Mouse (Mus musculus) lung, embryonic 14.5 days (tissue): ENCODE results near the gene Lpxn. TPM values are rescaled to one million over a fixed set of nuclear protein-coding genes. Genes with fewer than 3 reads are reported as not detected.

Experiments used
- ATAC-seq: fragments of 200-750 bp; cut with Nextera tagmentation; 2 replicates; pipeline ENCODE4 v1.8.0; 2017; ENCODE audit warnings: mild to moderate bottlenecking, moderate TSS enrichment, moderate library complexity; ENCODE audit not compliant: insufficient read depth
- DNase-seq: peaks from one replicate; pipeline ENCODE4 v3.0.0-alpha.2; 2015
- H3K27ac ChIP-seq: fragments of 300-500 bp; sonication (generic); 2 replicates; pipeline ENCODE4 v1.5.1; 2014; ENCODE audit warnings: low read depth, mild to moderate bottlenecking, moderate library complexity
- H3K27me3 ChIP-seq: fragments of 300-500 bp; sonication (generic); 2 replicates; pipeline ENCODE4 v1.6.1; 2014; ENCODE audit warnings: low read length, control low read depth; ENCODE audit not compliant: insufficient read depth
- H3K36me3 ChIP-seq: fragments of 300-500 bp; sonication (generic); 2 replicates; pipeline ENCODE4 v1.6.1; 2014; ENCODE audit warnings: control low read depth; ENCODE audit not compliant: insufficient read depth
- H3K4me1 ChIP-seq: fragments of 300-500 bp; sonication (generic); 2 replicates; pipeline ENCODE4 v1.6.1; 2014; ENCODE audit warnings: antibody characterized with exemption, control low read depth; ENCODE audit not compliant: insufficient read depth
- H3K4me2 ChIP-seq: fragments of 300-500 bp; sonication (generic); 2 replicates; pipeline ENCODE4 v1.6.1; 2014; ENCODE audit warnings: mild to moderate bottlenecking
- H3K4me3 ChIP-seq: fragments of 300-500 bp; sonication (generic); 2 replicates; pipeline ENCODE4 v1.5.1; 2014; ENCODE audit warnings: low read depth, low read length
- H3K9ac ChIP-seq: fragments of 300-500 bp; sonication (generic); 2 replicates; pipeline ENCODE4 v1.6.1; 2014
- H3K9me3 ChIP-seq: fragments of 300-500 bp; sonication (generic); 2 replicates; pipeline ENCODE4 v1.6.1; 2016; ENCODE audit warnings: low read depth, low read length, control low read depth
- CTCF ChIP-seq: IDR thresholded peaks from 2 replicates; pipeline ENCODE4 v1.5.1; 2016; ENCODE audit warnings: antibody characterized with exemption, low read depth
- WGBS: fragments of 180-500 bp; shearing (Covaris S2); extraction: QIAGEN DNeasy Blood & Tissue Kit; methylation state at CpG from one replicate; pipeline ENCODE4 v1.1.7; 2014; 5-methylcytosine and 5-hydroxymethylcytosine counted together
- polyA plus RNA-seq: library from polyadenylated mRNA; unstranded; fragments of >200 nt; fragmentation: Nextera tagmentation; extraction: Ambion mirVana; gene quantifications from 2 replicates; pipeline ENCODE4 v1.2.1, GENCODE M21; 2014

Lpxn gene
- polyA plus RNA-seq, 1 experiment from 2014 or later: 1.2 TPM

GRCm38 (mm10) chr19:12770888-12771287 lies 25.1 kb upstream of the Lpxn start:
- DNase-seq (no peak), ATAC-seq (no peak)
- H3K9me3 ChIP-seq: no peaks in the 10 kb centered on the region
- TF ChIP-seq CTCF: no peak
- H3K4me1 ChIP-seq: no peaks in the 10 kb centered on the region
- H3K27ac ChIP-seq: no peak overlapping the region
- H3K4me2 ChIP-seq: no peak overlapping the region
- WGBS: 67% methylated on average over 5 of the region's 5 CpGs
- no peaks in the 10 kb centered on the region for H3K27me3 ChIP-seq
- no peak overlapping the region for H3K9ac ChIP-seq
- H3K4me3 ChIP-seq: no peak overlapping the region
- H3K36me3 ChIP-seq: peaks cover 68% of the 10 kb centered on the region

GRCm38 (mm10) chr19:12780437-12780836 lies 15.6 kb upstream of the Lpxn start:
- no peak overlapping the region for H3K4me3 ChIP-seq
- H3K9me3 ChIP-seq: no peaks in the 10 kb centered on the region
- H3K4me2 ChIP-seq: no peak overlapping the region
- H3K27ac ChIP-seq: no peak overlapping the region
- TF ChIP-seq CTCF: no peak
- no peaks in the 10 kb centered on the region for H3K27me3 ChIP-seq
- H3K9ac ChIP-seq: no peak overlapping the region
- no peaks in the 10 kb centered on the region for H3K4me1 ChIP-seq
- DNase-seq: no peak
- H3K36me3 ChIP-seq: peaks cover 25% of the 10 kb centered on the region
- ATAC-seq: no peak

- Histone ChIP-seq H3K4me2 (no peak overlapping the region), H3K9me3 (no peaks in the 10 kb centered on the region), H3K27ac (no peak overlapping the region), H3K9ac (no peak overlapping the region), H3K4me1 (no peaks in the 10 kb centered on the region), H3K36me3 (no peaks in the 10 kb centered on the region; the same call in 1 of the 2 replicates), H3K27me3 (no peaks in the 10 kb centered on the region), H3K4me3 (no peak overlapping the region)
- WGBS: 88% methylated on average over 2 of the region's 2 CpGs
- no peak for ATAC-seq
- no peak for DNase-seq
- no peak for TF ChIP-seq CTCF
These were observed 9.1 kb upstream of the Lpxn start for GRCm38 (mm10) chr19:12786803-12787395.

GRCm38 (mm10) chr19:12787721-12788120 lies 8.3 kb upstream of the Lpxn start:
- Histone ChIP-seq H3K36me3 (no peaks in the 10 kb centered on the region; the same call in 1 of the 2 replicates), H3K9me3 (no peaks in the 10 kb centered on the region), H3K9ac (no peak overlapping the region), H3K4me2 (no peak overlapping the region), H3K27ac (no peak overlapping the region), H3K4me3 (no peak overlapping the region), H3K4me1 (no peaks in the 10 kb centered on the region), H3K27me3 (no peaks in the 10 kb centered on the region)
- no peak for DNase-seq
- 84% methylated on average over 4 of the region's 4 CpGs for WGBS
- TF ChIP-seq CTCF: no peak
- ATAC-seq: no peak

GRCm38 (mm10) chr19:12792374-12792773 lies 3.6 kb upstream of the Lpxn start:
- no peak for ATAC-seq
- Histone ChIP-seq H3K27ac (no peak overlapping the region), H3K9ac (no peak overlapping the region), H3K27me3 (no peaks in the 10 kb centered on the region), H3K4me2 (no peak overlapping the region), H3K9me3 (no peaks in the 10 kb centered on the region), H3K4me3 (no peak overlapping the region), H3K4me1 (no peaks in the 10 kb centered on the region), H3K36me3 (no peaks in the 10 kb centered on the region; the same call in 1 of the 2 replicates)
- no peak for TF ChIP-seq CTCF
- no peak for DNase-seq

- Histone ChIP-seq H3K9me3 (no peaks in the 10 kb centered on the region), H3K9ac (peak overlapping the region; percentile 98), H3K4me3 (peak overlapping the region; percentile 95), H3K4me1 (no peaks in the 10 kb centered on the region), H3K4me2 (peak overlapping the region; percentile 62), H3K27ac (peak overlapping the region; percentile 100), H3K27me3 (no peaks in the 10 kb centered on the region), H3K36me3 (no peaks in the 10 kb centered on the region)
- TF ChIP-seq CTCF: peak; percentile 73
- WGBS: 1% methylated on average over 37 of the region's 39 CpGs
- peak; percentile 95 for DNase-seq
- ATAC-seq: peak; percentile 73
These were observed 1.6 kb upstream of the Lpxn start for GRCm38 (mm10) chr19:12794056-12795044.

GRCm38 (mm10) chr19:12795110-12795509 lies 883 bp upstream of the Lpxn start:
- peak overlapping the region; percentile 62 for H3K4me2 ChIP-seq
- no peaks in the 10 kb centered on the region for H3K36me3 ChIP-seq
- H3K4me1 ChIP-seq: no peaks in the 10 kb centered on the region
- H3K27ac ChIP-seq: peak overlapping the region; percentile 100
- no peaks in the 10 kb centered on the region for H3K9me3 ChIP-seq
- no peaks in the 10 kb centered on the region for H3K27me3 ChIP-seq
- no peak for DNase-seq
- peak; percentile 32 for ATAC-seq
- peak overlapping the region; percentile 98 for H3K9ac ChIP-seq
- peak overlapping the region; percentile 95 for H3K4me3 ChIP-seq
- no peak for TF ChIP-seq CTCF
- WGBS: 0% methylated on average over 54 of the region's 63 CpGs
